Mouse (Mus musculus) cerebellum, postnatal 10 days (tissue): ENCODE data around the gene Cd164l2.

ENCODE experiments used
- DNase-seq, 2 experiments: peaks; one replicate each; pipeline ENCODE4 v3.0.0; 2021; ENCODE audit warnings: mixed read lengths in 2 of 2

Gene Cd164l2

DNA sequence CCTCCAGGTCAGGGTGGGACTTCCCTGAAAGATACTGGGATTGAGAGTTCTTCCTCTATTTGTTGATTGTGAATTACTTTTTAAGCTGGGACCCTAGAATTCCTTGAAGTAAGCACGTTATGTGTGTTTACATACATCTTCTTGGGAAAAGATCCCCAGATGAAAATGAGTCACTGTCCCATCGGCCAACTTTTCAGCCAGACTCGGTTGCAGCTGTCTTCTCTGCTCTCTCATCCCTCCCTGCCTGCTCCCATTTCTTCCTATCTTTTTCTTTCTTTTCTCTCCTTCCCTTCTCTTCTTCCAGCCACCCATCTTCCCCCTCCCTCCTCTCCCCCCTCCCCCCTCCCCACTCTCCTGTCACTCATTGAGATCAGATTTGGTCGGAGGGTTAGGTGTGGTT is 16.9 kb upstream of the Cd164l2 start:
- DNase-seq, result no peak

DNA sequence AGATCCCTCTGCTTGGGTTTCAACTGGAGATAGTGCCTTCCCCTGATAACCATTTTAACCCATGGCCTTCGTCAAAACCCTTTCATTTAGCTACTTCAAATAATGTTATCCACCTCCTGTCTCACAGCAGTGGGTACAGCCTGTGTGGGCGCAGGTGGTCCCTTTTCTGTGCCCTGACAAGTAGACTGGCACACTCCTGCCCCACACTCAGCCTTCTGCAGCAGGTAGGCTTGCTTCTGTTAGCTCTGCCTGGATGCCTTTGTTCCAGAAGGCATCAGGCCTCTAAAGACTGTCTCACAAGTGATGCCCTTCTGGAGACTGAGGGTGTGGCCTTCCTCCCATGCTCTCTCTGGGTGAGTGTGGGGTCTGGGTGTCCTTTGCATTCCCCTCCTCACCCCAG is 15.8 kb upstream of the Cd164l2 start:
- no peak for DNase-seq

DNA sequence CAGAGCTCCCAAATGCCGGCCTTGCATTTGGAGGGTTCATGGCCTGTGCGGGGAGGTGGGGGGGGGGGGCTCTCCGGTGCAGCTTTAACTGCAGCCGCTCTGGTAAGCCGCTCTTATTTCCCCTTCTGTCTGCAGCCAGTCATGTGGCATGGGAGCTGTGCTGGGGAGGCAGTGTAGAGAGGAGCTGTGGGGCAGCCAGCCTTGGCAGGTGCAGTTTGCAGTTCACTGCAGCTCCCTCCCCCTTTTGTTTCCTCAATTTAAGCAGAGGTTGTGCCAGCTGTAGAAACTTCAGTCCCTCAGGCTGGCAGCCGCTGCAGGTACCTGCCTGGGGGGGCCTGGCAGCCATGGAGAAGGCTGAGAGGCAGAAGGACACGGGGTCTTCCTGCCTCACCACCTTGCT is 15.1 kb upstream of the Cd164l2 start:
- DNase-seq, result peak; percentile 45 to 53

DNA sequence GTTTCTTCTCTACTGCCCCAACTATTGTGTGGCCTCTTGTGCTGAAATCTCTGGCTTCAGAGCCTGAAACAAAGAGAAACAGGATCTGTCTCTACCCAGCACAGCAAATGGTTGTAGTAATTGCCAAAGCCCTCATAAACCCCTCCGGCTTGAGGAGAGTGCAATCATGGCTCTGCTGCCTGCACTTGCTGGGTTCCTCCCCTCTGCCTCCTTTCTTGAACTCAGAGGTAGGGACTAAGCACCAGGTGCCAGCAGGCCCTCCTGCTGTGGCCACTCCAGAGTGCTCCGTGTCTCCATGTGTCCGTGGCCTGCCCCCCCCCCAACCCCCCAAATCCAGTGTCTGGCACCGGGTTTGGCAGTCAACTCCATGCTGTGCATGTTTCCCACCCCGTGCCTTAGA is 14.6 kb upstream of the Cd164l2 start:
- peak; percentile 61 to 66 for DNase-seq

DNA sequence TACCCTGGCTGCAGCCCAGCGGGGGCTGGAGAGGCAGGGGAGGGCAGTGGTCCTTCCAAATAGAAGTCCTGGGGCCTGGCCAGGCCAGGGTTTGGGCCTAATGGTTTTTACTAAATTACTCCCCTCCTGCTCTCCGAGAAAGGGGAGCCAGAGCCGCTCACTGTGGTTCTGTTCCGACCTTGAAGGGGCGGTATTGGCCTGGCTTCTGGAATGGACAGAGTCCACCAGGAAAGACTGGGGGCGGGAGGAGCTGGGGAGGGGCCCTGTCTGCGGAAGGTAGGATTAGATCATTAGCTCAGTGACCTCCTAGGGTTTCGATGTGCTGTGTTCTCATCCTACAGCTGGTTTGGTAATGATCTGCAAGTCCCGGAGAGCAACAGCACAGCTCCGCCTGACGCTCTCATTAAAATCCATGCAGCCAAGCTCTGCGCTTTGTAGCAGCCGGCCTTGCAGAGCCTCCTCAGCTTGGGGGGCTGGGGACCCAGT is 14.1 kb upstream of the Cd164l2 start:
- peak; percentile 61 to 62 for DNase-seq

DNA sequence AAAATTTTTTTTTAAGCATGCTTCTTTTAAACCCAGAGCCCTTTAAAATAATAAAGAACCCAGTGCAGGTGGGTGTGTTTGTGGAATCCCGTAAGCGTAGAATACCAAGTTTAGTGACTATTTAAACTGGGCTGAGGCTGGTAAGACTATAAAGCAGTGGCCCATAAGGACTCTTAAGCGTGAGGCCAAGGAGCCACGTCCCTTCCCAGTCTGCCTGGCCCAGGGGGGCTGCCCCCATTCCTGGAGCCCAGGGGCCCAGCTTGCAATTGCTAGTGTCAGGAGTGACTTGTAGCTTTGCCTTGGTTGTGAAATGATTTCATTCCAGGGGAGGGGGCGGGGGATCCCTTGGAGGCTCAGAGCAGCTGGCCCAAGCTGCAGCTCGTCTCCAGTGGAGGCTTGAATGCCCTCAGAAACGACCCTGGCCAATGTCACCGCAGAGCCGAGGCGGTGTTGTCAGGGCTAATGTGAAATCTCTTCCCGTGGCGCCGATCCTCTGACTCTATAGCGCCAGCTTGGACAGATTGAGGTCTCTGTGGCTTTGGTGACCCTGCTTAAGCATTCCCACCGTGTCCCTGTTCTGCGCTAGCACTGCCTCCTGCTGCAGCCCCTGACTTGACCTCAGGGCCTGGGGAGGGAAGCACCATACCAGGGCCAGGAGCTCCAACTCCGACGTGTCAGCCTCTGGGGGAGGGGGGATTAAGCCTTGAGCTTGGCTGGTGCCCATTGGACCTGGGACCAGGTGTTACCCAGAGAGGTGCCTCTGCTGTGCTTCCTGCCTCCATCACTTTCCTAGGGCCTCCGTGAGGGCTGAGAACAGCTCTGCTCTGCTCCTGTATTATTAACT is 13.4 kb upstream of the Cd164l2 start:
- peak; percentile 56 to 68 for DNase-seq

DNA sequence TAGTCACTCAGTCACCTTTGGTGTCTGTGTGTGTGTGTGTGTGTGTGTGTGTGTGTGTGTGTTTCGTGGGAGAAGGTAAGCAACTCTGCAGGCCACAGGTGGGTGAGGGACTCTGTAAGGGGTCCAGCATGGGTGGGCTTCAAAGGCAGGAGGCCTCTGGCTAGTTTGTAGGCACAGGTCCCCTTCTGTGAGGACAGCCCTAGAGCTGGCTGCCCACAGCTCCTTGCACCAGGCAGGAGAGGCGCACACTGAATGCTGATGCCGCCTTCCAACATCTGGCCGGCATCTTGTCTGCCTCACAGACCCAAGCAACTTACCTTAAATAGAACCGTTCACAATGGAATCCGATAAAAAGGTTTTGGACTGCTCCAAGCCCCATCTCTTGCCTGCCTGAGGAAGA is 12.2 kb upstream of the Cd164l2 start:
- DNase-seq, result no peak

DNA sequence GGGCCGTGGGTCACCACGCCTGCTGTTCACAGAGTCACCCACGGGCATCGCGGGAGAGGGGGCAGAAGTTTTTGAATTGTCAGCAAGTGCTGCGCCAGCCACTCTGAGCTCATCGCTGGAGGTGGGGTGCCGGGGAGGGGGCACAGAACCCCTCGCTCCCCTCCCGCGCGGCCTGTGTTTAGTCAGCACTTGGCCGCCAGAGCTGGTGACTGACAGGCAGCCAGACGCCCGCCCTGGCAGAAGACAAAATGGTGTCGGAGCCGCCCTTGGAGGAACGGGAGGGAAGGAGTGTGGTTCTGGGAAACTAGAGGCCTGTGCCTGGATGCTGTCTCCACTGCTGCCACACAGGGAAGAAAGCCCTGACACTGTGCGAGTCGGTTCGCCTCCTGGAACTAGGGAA is 11.6 kb upstream of the Cd164l2 start:
- DNase-seq, result peak; percentile 80 to 84

DNA sequence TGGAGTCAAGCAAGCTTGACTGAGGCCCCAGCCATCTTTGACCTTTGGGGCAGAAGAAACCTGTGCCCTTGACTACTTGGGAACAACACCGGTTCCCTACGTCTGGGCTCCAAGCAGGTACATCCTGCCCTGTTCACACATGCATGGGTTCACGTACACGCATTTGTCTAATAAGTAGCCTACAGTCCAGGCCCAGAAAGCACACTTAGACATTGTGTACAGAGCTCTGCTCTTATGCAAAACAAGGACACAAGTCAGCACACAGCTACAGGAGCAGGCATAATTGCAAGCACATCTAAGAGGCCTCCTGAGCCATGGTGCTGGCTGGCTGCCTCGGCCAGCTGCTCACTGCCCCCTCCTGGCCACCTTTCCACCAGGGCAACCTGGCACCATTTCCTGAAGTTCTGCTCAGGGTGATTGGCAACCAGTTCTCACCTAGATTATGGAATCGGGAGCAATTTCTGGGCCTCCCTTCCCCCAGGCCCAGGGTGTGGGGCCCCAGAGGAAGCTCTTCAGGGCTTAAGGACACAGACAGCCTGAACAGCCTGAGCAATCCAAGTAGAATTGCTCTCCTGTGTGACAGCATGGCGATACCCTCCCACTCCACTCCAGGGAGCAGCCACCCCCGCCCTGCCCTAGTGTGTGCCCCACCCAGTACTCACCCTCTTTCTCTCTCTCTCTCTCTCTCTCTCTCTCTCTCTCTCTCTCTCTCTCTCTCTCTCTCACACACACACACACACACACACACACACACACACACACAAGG is 10.7 kb upstream of the Cd164l2 start:
- peak; percentile 92 to 93 for DNase-seq

DNA sequence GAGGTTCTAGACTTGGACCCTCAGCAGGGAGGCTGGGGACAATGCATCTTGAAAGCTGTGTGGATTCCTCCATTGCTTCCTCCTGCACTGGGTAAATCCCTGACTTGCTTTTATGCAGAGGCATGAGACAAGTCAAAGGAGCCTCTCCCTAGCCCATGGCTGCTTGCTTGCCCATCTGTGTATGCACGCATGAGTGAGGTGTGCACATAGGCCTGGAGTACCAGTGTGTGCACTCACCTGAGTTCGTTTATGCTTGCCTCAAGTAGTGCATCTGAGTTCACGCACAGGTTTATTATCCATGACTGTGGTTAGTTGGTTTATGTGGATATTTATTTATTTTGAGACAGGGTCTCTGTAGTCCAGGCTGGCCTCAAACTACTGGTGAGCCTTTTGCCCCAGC is 9.7 kb upstream of the Cd164l2 start:
- no peak for DNase-seq

DNA sequence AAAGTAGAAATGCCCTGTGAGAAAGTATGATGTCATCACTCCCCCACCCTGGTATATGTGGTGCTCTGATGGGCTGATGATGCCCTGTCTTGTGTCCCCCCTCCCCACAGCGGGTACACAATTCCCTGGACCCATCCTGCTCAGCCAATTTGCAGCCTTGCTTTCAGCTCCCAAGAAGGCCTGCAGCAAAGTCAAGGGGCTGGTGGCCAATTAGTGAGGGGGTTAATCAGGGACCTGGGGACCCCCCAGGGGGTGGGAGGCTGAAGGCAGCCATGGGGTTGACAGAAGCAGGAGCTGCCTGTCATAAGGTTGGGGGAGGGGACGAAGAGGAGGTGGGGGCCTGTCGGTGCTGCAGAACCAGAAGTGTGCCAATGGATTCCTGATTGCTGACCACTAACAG is 8.3 kb upstream of the Cd164l2 start:
- no peak for DNase-seq

DNA sequence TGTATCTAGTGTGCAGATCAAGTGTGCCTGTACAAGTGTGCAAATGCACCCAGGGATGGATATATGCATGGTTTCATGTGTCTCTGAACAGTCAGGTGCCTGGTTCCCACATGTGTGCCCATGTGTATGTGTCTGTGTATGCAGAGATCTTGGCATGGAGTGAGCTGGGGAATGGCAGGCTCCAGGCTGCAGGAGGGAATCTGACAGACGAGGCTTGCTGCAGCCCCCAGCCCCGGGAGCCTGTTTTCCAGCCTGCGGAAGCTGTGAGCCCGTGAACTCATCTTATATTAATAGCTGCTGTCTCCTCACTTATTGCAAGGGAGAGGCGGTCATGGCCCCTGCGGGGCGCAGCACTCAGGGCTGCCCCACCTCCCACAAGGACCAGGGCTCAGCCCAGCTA is 7.6 kb upstream of the Cd164l2 start:
- DNase-seq, result no peak

DNA sequence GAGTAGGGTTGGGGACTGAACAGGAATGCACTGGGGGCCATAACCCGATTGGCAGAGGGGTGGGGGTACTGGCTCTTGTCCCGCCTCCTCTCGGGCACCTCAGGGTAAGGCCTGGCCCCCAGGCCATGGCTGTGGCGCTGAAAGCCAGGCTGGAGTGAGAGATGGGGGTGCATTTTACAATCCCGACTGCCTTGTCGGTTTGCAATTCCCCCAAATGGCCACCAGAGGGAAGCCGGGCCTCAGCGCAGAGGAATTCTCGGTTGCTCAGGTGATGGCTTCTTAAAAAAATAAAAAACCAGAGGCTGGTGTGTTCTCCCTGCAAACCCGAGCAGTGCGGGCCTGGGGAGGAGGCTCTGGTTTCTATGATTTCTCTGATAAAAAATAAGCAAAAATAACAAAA is 2.6 kb upstream of the Cd164l2 start:
- peak; percentile 79 to 82 for DNase-seq

DNA sequence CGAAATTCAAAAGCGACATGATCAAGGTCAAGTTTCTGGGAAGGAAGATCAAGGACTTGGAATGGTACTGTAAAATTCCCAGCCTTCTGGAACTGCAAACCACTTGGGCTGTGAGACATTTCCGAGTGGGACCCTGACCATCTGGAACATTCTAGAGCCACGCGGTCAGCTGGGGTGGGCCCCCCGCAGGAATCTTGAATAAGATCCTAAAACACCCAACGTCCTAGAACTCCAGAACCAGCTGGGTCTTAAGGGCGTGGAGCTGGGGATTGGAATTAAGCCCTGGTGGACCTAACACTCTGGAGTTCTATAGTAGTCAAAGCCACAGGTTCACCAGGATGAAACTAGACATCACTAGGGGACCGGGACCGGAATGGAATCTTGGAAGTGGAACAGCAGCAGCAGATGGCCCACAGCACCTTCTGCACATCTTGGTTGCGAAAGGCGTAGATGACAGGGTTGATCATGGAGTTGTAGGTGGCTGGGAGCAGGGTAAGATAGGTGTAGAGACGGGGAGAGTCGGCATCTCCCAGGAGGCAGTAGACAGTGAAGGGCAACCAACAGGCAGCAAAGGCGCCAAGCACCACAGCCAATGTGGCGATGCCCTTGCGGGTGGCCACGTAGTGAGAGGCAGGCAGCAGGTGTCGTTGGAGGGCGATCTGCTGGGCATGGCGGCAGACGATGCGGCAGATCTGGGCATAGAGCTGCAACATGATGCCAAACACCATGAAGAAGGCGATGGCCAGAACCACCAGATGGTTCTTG is 1.7 kb upstream of the Cd164l2 start:
- peak; percentile 83 to 87 for DNase-seq

DNA sequence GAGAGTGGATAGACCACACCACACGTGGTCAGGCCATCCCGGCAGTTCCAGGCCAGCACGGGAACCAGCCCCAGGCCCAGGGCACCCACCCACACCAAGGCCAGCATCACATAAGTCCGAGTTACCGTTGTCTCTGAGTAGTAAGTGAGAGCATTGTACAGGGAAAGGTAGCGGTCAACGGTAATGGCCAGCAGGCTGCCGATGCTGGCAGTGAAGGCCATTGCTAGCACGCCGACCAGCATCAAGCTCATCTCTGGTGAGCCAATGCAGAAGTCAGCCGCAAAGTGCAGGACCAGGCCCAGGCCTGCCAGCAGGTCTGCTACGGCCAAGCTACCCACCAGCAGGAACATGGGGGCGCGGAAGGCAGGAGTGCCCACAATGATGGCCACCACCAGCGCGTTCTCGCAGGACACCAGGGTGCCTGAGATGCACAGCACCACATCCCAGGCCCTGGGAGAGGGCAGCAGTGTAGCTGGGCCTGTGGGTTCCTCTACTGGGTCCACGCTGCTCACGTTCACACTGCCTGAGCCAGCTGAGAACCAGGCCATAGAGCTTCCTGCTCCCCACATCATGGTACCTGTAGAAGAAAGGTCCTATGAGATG is 1.0 kb upstream of the Cd164l2 start:
- DNase-seq, result peak in 1 of 2 experiments; percentile 71

DNA sequence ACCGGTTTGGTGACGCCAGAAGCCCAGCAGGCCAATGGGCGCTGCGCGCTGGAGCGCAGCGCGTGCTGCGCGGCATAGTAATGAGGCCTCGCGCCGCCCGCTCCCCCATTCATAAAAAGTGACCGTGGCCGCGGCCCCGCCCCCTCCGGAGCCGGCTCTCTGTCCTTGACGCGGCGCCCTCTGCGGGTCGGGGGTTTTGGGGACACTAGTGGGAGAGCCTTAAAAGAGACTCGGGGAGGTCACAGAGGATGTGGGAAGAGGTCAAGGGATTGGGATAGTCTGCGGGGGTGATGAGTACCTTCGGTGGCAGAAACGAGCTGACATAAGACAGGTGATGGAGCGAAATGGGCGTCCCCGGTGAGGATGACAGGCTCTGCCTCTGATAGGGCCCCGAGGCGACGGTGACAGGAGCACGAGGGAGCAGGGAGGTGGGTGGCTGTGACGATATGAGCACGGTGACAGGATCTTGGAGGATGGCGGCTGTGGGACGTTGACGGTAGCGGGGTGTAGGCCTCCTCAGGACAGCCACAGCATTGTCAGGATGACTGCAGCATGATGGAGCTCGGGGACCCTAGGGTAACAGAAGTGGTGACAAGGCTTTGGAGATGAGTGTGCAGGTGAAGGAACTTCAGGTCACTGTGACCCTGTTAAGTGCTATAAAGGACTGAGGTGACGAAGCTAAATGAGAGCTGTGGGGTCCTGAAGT is 784 bp downstream of the Cd164l2 start:
- DNase-seq, result peak; percentile 96 to 97

DNA sequence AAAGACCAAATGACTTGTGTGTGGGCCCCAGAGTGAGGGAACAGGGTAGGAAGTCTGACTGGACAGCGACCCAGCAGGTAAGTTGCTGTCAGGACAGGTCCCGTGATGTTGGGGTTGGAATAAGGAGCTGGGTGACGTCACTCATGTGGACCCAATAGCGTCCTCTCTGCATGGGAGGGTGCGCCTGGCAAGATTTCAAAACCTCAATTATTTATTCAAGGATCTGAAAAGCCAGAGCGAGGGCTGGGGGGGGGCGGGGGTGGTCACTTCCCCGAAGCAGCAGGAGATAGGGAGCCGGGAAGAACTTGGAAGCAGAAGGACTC is 1.3 kb downstream of the Cd164l2 start:
- DNase-seq, result peak; percentile 69 to 80

DNA sequence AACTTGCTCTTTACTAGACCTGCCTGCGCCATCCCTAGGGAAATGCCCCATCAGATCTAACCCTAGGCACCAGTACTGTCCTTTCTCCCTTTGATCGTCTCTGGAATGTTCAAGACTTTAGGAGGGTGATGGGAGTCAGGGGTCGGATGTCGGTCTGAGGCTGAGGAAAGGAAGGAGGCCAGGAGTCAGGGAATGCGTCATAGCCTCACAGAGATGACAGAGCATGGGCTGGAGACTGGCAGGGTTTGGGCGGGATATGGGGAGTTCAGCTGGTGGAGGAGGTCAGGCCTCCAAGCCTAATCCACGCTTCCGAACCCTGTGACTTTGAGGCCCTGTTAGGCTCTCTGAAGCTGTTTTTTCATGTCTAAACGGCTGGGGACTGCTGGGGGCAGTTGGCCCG is 1.7 kb downstream of the Cd164l2 start:
- no peak for DNase-seq

DNA sequence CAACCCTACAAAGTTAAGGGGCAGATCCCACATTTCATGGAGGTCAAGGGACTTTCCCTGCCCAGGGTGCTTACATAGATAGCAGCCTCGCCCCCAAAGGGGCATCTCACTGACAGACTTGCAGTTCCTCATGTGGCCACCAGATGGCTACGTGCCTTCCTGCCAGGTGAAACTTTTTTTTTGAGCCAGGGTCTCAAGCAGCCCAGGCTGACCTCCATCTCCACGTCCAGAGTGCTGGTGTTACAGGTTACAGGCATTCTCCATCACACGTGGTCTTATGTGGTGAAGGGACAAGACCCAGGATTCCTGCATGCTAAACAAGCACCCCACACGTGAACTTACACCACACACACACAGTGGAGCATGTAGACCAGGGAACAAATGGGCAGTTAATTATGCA is 5.7 kb downstream of the Cd164l2 start:
- peak; percentile 89 to 92 for DNase-seq

DNA sequence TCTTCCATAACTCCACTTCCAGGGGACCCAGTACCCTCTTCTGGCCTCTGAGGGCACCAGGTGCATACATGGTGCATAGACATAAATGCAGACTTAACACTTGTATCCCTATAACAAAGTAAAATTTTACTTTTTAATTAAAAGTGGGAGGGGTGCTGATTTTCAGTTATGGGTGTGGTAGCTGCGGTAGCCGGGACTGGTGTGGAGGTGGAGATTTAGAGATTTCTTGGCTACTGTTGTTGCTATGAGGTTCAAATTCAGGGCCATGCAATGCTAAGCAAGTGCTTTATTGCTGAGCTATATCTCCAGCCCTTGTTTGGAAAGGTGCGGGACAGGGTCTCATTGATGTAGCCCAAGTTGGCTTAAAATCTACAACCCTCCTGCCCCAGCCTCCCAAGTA is 6.8 kb downstream of the Cd164l2 start:
- no peak for DNase-seq

DNA sequence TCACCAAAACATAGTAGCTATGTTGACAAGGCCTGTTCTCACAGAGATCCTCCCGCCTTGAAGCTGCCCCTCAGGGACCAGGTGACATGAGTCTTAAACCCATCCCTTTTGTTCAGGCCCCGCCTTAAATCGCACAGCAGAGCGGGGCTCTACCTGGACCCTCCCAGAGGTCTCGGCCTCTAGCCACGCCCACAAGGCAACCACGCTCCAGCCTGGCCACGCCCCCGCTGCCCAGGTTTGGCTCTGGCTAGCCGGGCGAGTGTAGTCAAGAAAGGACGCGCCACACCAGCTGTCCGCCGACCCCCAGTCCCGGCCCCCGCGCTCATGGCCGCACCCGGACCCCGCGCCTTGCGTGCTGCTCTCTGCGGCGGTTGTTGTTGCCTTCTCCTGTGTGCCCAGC is 8.7 kb downstream of the Cd164l2 start:
- peak; percentile 61 to 63 for DNase-seq

DNA sequence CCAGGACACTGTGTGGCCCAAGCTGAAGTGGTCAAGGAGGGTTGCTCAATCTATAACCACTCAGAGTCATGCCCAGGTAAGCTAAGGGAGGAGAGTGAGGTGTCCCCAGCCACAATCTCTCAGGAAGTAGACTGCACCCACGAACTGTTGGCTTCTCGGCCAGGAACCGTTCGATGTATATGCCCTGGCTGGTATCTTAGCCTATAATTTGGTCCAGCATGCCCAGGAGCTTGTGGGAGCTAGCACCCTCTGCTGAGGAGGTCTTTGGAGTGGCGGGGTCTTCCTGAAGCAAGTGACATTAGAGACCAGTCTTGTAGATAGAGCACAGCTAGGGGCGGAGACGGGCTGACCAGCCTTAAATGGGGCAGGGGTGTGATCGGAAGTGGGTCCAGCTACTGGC is 9.8 kb downstream of the Cd164l2 start:
- no peak for DNase-seq
